Mouse (Mus musculus): Measurements from ENCODE around the gene Yif1b. TPM values are rescaled to one million over a fixed set of nuclear protein-coding genes. Genes with fewer than 3 reads are reported as not detected.

Gene Yif1b
- polyA plus RNA-seq, 1 experiment from 2014 or later, result 90.6 TPM

DNA sequence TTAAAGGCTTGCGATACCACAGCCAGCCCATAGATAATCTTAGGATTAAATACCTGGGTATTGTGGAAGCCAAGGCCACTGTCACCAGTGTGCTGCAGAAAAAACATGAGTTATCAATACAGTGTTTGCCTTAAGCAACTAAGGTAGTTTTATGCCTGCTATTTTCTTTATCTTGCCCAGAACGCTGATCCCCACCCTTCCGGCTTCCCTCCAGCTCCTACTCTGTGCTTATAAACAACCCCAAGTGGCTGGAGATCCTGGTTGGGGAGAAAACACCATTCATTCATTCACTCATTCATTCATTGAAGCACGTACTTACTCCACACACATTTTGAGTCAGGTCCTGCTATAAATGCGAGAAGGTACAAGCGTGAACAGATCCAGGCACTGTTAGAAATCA lies 46.4 kb downstream of the Yif1b start:
- Histone ChIP-seq H3K4me3 (no peak overlapping the region), H3K9ac (no peak overlapping the region), H3K27me3 (peaks cover 56% of the 10 kb centered on the region), H3K27ac (replicated peaks) (no peak overlapping the region), H3K36me3 (no peaks in the 10 kb centered on the region), H3K9me3 (no peaks in the 10 kb centered on the region), H3K4me2 (no peak overlapping the region), H3K4me1 (replicated peaks) (peaks cover 28% of the 10 kb centered on the region)
- no peak for ATAC-seq (ENCODE audit: low read depth)
- 94% methylated on average over 6 of the region's 6 CpGs for WGBS

GRCm38 (mm10) chr7:29287481-29287880 lies 49.4 kb downstream of the Yif1b start:
- ATAC-seq (ENCODE audit: low read depth), result no peak
- H3K4me1 ChIP-seq (replicated peaks), result peaks cover 37% of the 10 kb centered on the region
- H3K9ac ChIP-seq, result no peak overlapping the region
- H3K4me2 ChIP-seq, result no peak overlapping the region
- no peak overlapping the region for H3K27ac ChIP-seq (replicated peaks)
- H3K9me3 ChIP-seq, result no peaks in the 10 kb centered on the region
- H3K4me3 ChIP-seq, result no peak overlapping the region
- peaks cover 27% of the 10 kb centered on the region for H3K27me3 ChIP-seq
- 84% methylated on average over 7 of the region's 7 CpGs for WGBS
- H3K36me3 ChIP-seq, result no peaks in the 10 kb centered on the region

- no peaks in the 10 kb centered on the region for H3K36me3 ChIP-seq
- ATAC-seq (ENCODE audit: low read depth), result no peak
- H3K4me3 ChIP-seq, result no peak overlapping the region
- H3K27ac ChIP-seq (replicated peaks), result no peak overlapping the region
- peaks cover 43% of the 10 kb centered on the region for H3K4me1 ChIP-seq (replicated peaks)
- H3K9ac ChIP-seq, result no peak overlapping the region
- WGBS, result 83% methylated on average over 2 of the region's 2 CpGs
- H3K9me3 ChIP-seq, result no peaks in the 10 kb centered on the region
- peaks cover 22% of the 10 kb centered on the region; the same call in 1 of the 2 replicates for H3K27me3 ChIP-seq
- H3K4me2 ChIP-seq, result no peak overlapping the region
Observed at GRCm38 (mm10) chr7:29288079-29288478, 50.0 kb downstream of the Yif1b start.

- peak within 1 kb of the TSS; percentile 48 for H3K4me3 ChIP-seq
- peak within 1 kb of the TSS; percentile 84 for H3K27ac ChIP-seq (replicated peaks)
- H3K9me3 ChIP-seq, result no peaks in the 10 kb centered on the region
- WGBS, result under 1% methylated on average over 45 of the region's 59 CpGs
- peak within 1 kb of the TSS; percentile 74 for H3K9ac ChIP-seq
- peaks cover 17% of the 10 kb centered on the region; the same call in 1 of the 2 replicates for H3K27me3 ChIP-seq
- H3K4me1 ChIP-seq (replicated peaks), result peaks cover 53% of the 10 kb centered on the region
- no peaks in the 10 kb centered on the region for H3K36me3 ChIP-seq
- peak within 1 kb of the TSS; percentile 79 for H3K4me2 ChIP-seq
- peak; percentile 21; the same call in 1 of the 2 replicates for ATAC-seq (ENCODE audit: low read depth)
Observed at GRCm38 (mm10) chr7:29288942-29289638, 51.0 kb downstream of the Yif1b start, which contains the start of gene Ppp1r14a. Gene Ppp1r14a, plus strand, starts transcription at chr7:29289308.

GRCm38 (mm10) chr7:29289856-29290255 lies 51.7 kb downstream of the Yif1b start:
- H3K36me3 ChIP-seq, result no peaks in the 10 kb centered on the region
- H3K9me3 ChIP-seq, result no peaks in the 10 kb centered on the region
- H3K27ac ChIP-seq (replicated peaks), result peak overlapping the region; percentile 84
- ATAC-seq (ENCODE audit: low read depth), result no peak
- H3K27me3 ChIP-seq, result peaks cover 17% of the 10 kb centered on the region; the same call in 1 of the 2 replicates
- 70% methylated on average over 6 of the region's 6 CpGs for WGBS
- peak overlapping the region; percentile 74 for H3K9ac ChIP-seq
- peaks cover 57% of the 10 kb centered on the region for H3K4me1 ChIP-seq (replicated peaks)
- peak overlapping the region; percentile 79 for H3K4me2 ChIP-seq
- H3K4me3 ChIP-seq, result peak overlapping the region; percentile 48

- no peaks in the 10 kb centered on the region for H3K36me3 ChIP-seq
- H3K4me2 ChIP-seq, result peak overlapping the region; percentile 79
- peak overlapping the region; percentile 58 for H3K9ac ChIP-seq
- peaks cover 10% of the 10 kb centered on the region; the same call in 1 of the 2 replicates for H3K27me3 ChIP-seq
- peak overlapping the region; percentile 84 for H3K27ac ChIP-seq (replicated peaks)
- H3K9me3 ChIP-seq, result no peaks in the 10 kb centered on the region
- WGBS, result 23% methylated on average over 11 of the region's 11 CpGs
- H3K4me1 ChIP-seq (replicated peaks), result peaks cover 57% of the 10 kb centered on the region
- ATAC-seq (ENCODE audit: low read depth), result 0 out of 2 replicates have a peak, but pooled peaks have one; percentile 4
- H3K4me3 ChIP-seq, result peak overlapping the region; percentile 4; the same call in 1 of the 2 replicates
Observed at GRCm38 (mm10) chr7:29290691-29291485, 52.8 kb downstream of the Yif1b start.

DNA sequence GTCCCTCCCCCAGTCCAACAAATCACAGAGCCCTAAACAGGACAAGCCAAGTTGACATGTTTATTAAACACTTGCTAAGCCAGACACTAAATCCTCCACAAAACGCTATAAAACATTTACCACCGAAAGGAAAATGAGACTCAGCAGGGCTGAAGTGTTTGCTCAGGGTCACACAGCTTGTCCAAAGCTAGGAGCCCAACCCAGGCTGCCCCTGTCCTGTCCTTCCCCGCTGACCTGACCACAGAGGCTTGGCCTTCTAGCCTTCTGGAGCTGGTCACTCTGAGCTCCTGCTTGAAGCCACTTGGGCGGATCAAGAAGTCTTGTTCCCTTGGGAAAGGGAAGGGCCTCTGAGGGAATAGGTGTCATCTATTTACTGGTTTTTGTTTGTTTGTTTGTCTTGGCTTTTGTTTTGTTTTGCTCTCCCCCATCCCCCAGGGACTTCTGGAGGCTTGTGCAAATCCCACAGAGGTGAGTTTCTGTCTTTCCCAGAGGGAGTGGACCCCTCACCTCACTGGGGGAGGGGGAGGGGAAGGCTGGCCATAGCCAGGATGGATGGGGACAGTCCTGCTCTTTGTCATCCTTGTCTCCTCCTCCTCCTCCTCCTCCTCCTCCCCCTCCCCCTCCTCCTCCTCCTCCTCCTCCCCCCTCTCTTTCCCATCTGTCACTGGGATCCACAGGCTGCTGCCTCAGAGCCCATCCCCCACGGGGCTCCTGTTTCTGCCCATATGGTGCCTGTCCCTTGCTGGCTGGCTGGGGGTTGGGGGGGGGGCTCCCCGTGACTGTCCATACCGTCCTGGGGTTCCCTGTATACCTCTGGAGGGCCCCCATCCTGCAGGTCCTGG lies 53.7 kb downstream of the Yif1b start:
- H3K27me3 ChIP-seq, result peaks cover 10% of the 10 kb centered on the region; the same call in 1 of the 2 replicates
- H3K9me3 ChIP-seq, result no peaks in the 10 kb centered on the region
- H3K36me3 ChIP-seq, result no peaks in the 10 kb centered on the region
- peak; percentile 22 for ATAC-seq (ENCODE audit: low read depth)
- peak overlapping the region; percentile 79 for H3K4me2 ChIP-seq
- peak overlapping the region; percentile 58 for H3K9ac ChIP-seq
- 9% methylated on average over 6 of the region's 7 CpGs for WGBS
- H3K4me3 ChIP-seq, result no peak overlapping the region
- peak overlapping the region; percentile 84 for H3K27ac ChIP-seq (replicated peaks)
- peaks cover 57% of the 10 kb centered on the region for H3K4me1 ChIP-seq (replicated peaks)

GRCm38 (mm10) chr7:29292458-29293098 lies 54.4 kb downstream of the Yif1b start:
- no peaks in the 10 kb centered on the region for H3K9me3 ChIP-seq
- ATAC-seq (ENCODE audit: low read depth), result peak; percentile 6; the same call in 1 of the 2 replicates
- 0 out of 2 replicates have a peak overlapping the region, but pooled peaks have one; percentile 1 for H3K9ac ChIP-seq
- H3K4me1 ChIP-seq (replicated peaks), result peaks cover 57% of the 10 kb centered on the region
- 21% methylated on average over 8 of the region's 8 CpGs for WGBS
- no peak overlapping the region for H3K4me3 ChIP-seq
- H3K27ac ChIP-seq (replicated peaks), result peak overlapping the region; percentile 74
- no peaks in the 10 kb centered on the region for H3K36me3 ChIP-seq
- peaks cover 4% of the 10 kb centered on the region; the same call in 1 of the 2 replicates for H3K27me3 ChIP-seq
- peak overlapping the region; percentile 15; the same call in 1 of the 2 replicates for H3K4me2 ChIP-seq

GRCm38 (mm10) chr7:29293131-29294065 lies 55.3 kb downstream of the Yif1b start:
- no peak overlapping the region for H3K4me3 ChIP-seq
- 14% methylated on average over 19 of the region's 19 CpGs for whole genome bisulfite sequencing
- 0 out of 2 replicates have a peak overlapping the region, but pooled peaks have one; percentile 10 for H3K9ac ChIP-seq
- peaks cover 57% of the 10 kb centered on the region for H3K4me1 ChIP-seq (replicated peaks)
- H3K27ac ChIP-seq (replicated peaks), result peak overlapping the region; percentile 74
- no peak for ATAC-seq (ENCODE audit: low read depth)
- H3K27me3 ChIP-seq, result no peaks in the 10 kb centered on the region
- H3K4me2 ChIP-seq, result no peak overlapping the region
- no peaks in the 10 kb centered on the region for H3K36me3 ChIP-seq
- no peaks in the 10 kb centered on the region for H3K9me3 ChIP-seq

- no peaks in the 10 kb centered on the region for H3K27me3 ChIP-seq
- no peak overlapping the region for H3K4me3 ChIP-seq
- no peaks in the 10 kb centered on the region for H3K9me3 ChIP-seq
- peak overlapping the region; percentile 42; the same call in 1 of the 2 replicates for H3K27ac ChIP-seq (replicated peaks)
- H3K4me1 ChIP-seq (replicated peaks), result peaks cover 50% of the 10 kb centered on the region
- H3K36me3 ChIP-seq, result no peaks in the 10 kb centered on the region
- 56% methylated on average over 13 of the region's 13 CpGs for WGBS
- ATAC-seq (ENCODE audit: low read depth), result no peak
- H3K9ac ChIP-seq, result no peak overlapping the region
- H3K4me2 ChIP-seq, result no peak overlapping the region
Observed at GRCm38 (mm10) chr7:29294111-29294761, 56.1 kb downstream of the Yif1b start.

Data from neural tube, embryonic 13.5 days (tissue).